Comparison of ENCODE assay signal across 24 mouse cellular contexts in genomic region chr15:78644606-78645005, GRCm38 (mm10). TPM values are rescaled to one million over a fixed set of nuclear protein-coding genes. Genes with fewer than 3 reads are reported as not detected.
DNase-seq lines count a peak whose midpoint lies in the region; ATAC-seq lines count a peak whose summit lies in the region.
"Had no signal": no experiment of that assay in that cellular context is flagged by ENCODE, and none has a peak within 500 bp of the region (broad histone marks: within the 10 kb centered on the region; RNA-seq: fewer than 3 reads in every experiment).

No protein-coding gene starts in this region.

- H3K27me3 ChIP-seq in forebrain, embryonic 10.5 days (ENCODE audit: poor library complexity, severe bottlenecking) = peaks cover 16% of the 10 kb centered on the region
- no peaks in the 10 kb centered on the region for H3K27me3 ChIP-seq in forebrain, embryonic 13.5 days
- H3K27me3 ChIP-seq in hindbrain, embryonic 16.5 days (replicated peaks; ENCODE audit: control insufficient read depth, insufficient read depth, low read length) = no peaks in the 10 kb centered on the region
- 0 out of 2 replicates have a peak, but pooled peaks cover 3% of the 10 kb centered on the region for H3K27me3 ChIP-seq in hindbrain, embryonic 13.5 days
- H3K27me3 ChIP-seq: hindbrain, embryonic 15.5 days had no signal

- no peak overlapping the region for H3K4me2 ChIP-seq in forebrain, embryonic 13.5 days
- H3K4me2 ChIP-seq in hindbrain, embryonic 16.5 days (ENCODE audit: low read length) = no peak overlapping the region
- H3K4me2 ChIP-seq in hindbrain, embryonic 13.5 days = no peak overlapping the region
- H3K4me2 ChIP-seq: embryonic facial prominence, embryonic 13.5 days; hindbrain, embryonic 15.5 days; kidney, embryonic 15.5 days; liver, embryonic 11.5 days had no signal

- no peak overlapping the region for H3K4me3 ChIP-seq in forebrain, embryonic 10.5 days
- no peak overlapping the region for H3K4me3 ChIP-seq in forebrain, embryonic 13.5 days
- no peak overlapping the region for H3K4me3 ChIP-seq in hindbrain, embryonic 16.5 days (ENCODE audit: low read length)
- H3K4me3 ChIP-seq in hindbrain, embryonic 13.5 days = no peak overlapping the region
- H3K4me3 ChIP-seq: embryonic facial prominence, embryonic 13.5 days; gastrocnemius, adult 2 months; heart, embryonic 10.5 days; hindbrain, embryonic 15.5 days; kidney, embryonic 15.5 days; megakaryocyte, embryonic 14.5 days had no signal

- 60% methylated on average over 8 of the region's 8 CpGs for WGBS in forebrain, embryonic 10.5 days
- WGBS in forebrain, embryonic 13.5 days = 45% methylated on average over 8 of the region's 8 CpGs
- WGBS in hindbrain, embryonic 16.5 days = 42% methylated on average over 8 of the region's 8 CpGs
- 56% methylated on average over 8 of the region's 8 CpGs for WGBS in hindbrain, embryonic 13.5 days

- peaks cover 26% of the 10 kb centered on the region for H3K4me1 ChIP-seq in forebrain, embryonic 10.5 days
- H3K4me1 ChIP-seq in forebrain, embryonic 13.5 days = peaks cover 27% of the 10 kb centered on the region
- peaks cover 2% of the 10 kb centered on the region; the same call in 1 of the 2 replicates for H3K4me1 ChIP-seq in hindbrain, embryonic 16.5 days (ENCODE audit: control insufficient read depth, insufficient read depth, low read depth, low read length)
- peaks cover 39% of the 10 kb centered on the region for H3K4me1 ChIP-seq in hindbrain, embryonic 13.5 days (replicated peaks)
- H3K4me1 ChIP-seq: megakaryocyte, embryonic 14.5 days had no signal

- ATAC-seq in forebrain, embryonic 13.5 days = no peak
- ATAC-seq in hindbrain, embryonic 16.5 days = 0 out of 2 replicates have a peak, but pooled peaks have one; percentile 21
- no peak for ATAC-seq in hindbrain, embryonic 13.5 days (ENCODE audit: low FRiP score)
- ATAC-seq in megakaryocyte, adult 5-6 weeks (ENCODE audit: poor library complexity, severe bottlenecking) = no peak
- ATAC-seq: intestine, postnatal 0 days; midbrain, embryonic 16.5 days; Patski had no signal

- no peak for DNase-seq in forebrain, embryonic 10.5 days (ENCODE audit: extremely low spot score, low spot score)
- peak; percentile 16 for DNase-seq in thymus, postnatal 14 days
- no peak for DNase-seq in thymus, adult 18-20 months
- no peak for DNase-seq in kidney, postnatal 4 days
- DNase-seq: adrenal gland, adult 8-10 months; cerebellum, adult 11 months; gastrocnemius, adult 2 months; heart, postnatal 10 days; lung, adult 18-20 months; lung, postnatal 14 days; retina, postnatal 1 day had no signal

- H3K9me3 ChIP-seq in forebrain, embryonic 10.5 days = no peaks in the 10 kb centered on the region
- no peaks in the 10 kb centered on the region for H3K9me3 ChIP-seq in forebrain, embryonic 13.5 days (replicated peaks)
- H3K9me3 ChIP-seq in hindbrain, embryonic 16.5 days (ENCODE audit: control insufficient read depth, low read length) = no peaks in the 10 kb centered on the region
- H3K9me3 ChIP-seq in hindbrain, embryonic 13.5 days = no peaks in the 10 kb centered on the region
- H3K9me3 ChIP-seq: embryonic facial prominence, embryonic 13.5 days; heart, embryonic 10.5 days; hindbrain, embryonic 15.5 days; kidney, embryonic 15.5 days; megakaryocyte, embryonic 14.5 days had no signal

- no peaks in the 10 kb centered on the region for H3K36me3 ChIP-seq in forebrain, embryonic 10.5 days (replicated peaks)
- H3K36me3 ChIP-seq in forebrain, embryonic 13.5 days (ENCODE audit: poor library complexity, severe bottlenecking) = no peaks in the 10 kb centered on the region
- no peaks in the 10 kb centered on the region for H3K36me3 ChIP-seq in hindbrain, embryonic 16.5 days (ENCODE audit: control insufficient read depth, insufficient read depth, low read length)
- no peaks in the 10 kb centered on the region for H3K36me3 ChIP-seq in hindbrain, embryonic 13.5 days
- H3K36me3 ChIP-seq: embryonic facial prominence, embryonic 13.5 days; heart, embryonic 10.5 days; hindbrain, embryonic 15.5 days; kidney, embryonic 15.5 days had no signal

- no peak overlapping the region for H3K9ac ChIP-seq in forebrain, embryonic 13.5 days
- H3K9ac ChIP-seq in hindbrain, embryonic 16.5 days (ENCODE audit: low read depth, low read length) = no peak overlapping the region
- no peak overlapping the region for H3K9ac ChIP-seq in hindbrain, embryonic 13.5 days
- H3K9ac ChIP-seq: embryonic facial prominence, embryonic 13.5 days; hindbrain, embryonic 15.5 days; kidney, embryonic 15.5 days had no signal

- peak overlapping the region; percentile 20; the same call in 1 of the 2 replicates for H3K27ac ChIP-seq in forebrain, embryonic 10.5 days
- no peak overlapping the region for H3K27ac ChIP-seq in forebrain, embryonic 13.5 days
- no peak overlapping the region for H3K27ac ChIP-seq in hindbrain, embryonic 16.5 days (ENCODE audit: low read depth, low read length)
- no peak overlapping the region for H3K27ac ChIP-seq in hindbrain, embryonic 13.5 days
- H3K27ac ChIP-seq: embryonic facial prominence, embryonic 13.5 days; gastrocnemius, adult 2 months; heart, embryonic 10.5 days; hindbrain, embryonic 15.5 days; kidney, embryonic 15.5 days had no signal

RNA-seq across cellular contexts. Expression of gene Cyth4, which starts 47.8 kb away (rescaled TPM):
- polyA plus RNA-seq in forebrain, embryonic 10.5 days (2016; fragmentation: Nextera tagmentation; extraction: Ambion mirVana) = 4.5 TPM in 2 replicates
- 3.1 and 3.4 TPM in 2 replicates for polyA plus RNA-seq in forebrain, embryonic 13.5 days (2015; fragmentation: Nextera tagmentation; extraction: Ambion mirVana)
- polyA plus RNA-seq in hindbrain, embryonic 16.5 days (2015; fragmentation: Nextera tagmentation; extraction: Ambion mirVana) = 6.2 and 6.4 TPM in 2 replicates
- 6.8 and 7.7 TPM in 2 replicates for polyA plus RNA-seq in hindbrain, embryonic 13.5 days (2015; fragmentation: Nextera tagmentation; extraction: Ambion mirVana)
- total RNA-seq in megakaryocyte, adult 5-6 weeks (2015) = 137 and 141 TPM in 2 replicates
- 263 and 285 TPM in 2 replicates for total RNA-seq in megakaryocyte, adult 5-6 weeks (2017)
